Mouse (Mus musculus): ENCODE data around the gene Grb2.

DNA sequence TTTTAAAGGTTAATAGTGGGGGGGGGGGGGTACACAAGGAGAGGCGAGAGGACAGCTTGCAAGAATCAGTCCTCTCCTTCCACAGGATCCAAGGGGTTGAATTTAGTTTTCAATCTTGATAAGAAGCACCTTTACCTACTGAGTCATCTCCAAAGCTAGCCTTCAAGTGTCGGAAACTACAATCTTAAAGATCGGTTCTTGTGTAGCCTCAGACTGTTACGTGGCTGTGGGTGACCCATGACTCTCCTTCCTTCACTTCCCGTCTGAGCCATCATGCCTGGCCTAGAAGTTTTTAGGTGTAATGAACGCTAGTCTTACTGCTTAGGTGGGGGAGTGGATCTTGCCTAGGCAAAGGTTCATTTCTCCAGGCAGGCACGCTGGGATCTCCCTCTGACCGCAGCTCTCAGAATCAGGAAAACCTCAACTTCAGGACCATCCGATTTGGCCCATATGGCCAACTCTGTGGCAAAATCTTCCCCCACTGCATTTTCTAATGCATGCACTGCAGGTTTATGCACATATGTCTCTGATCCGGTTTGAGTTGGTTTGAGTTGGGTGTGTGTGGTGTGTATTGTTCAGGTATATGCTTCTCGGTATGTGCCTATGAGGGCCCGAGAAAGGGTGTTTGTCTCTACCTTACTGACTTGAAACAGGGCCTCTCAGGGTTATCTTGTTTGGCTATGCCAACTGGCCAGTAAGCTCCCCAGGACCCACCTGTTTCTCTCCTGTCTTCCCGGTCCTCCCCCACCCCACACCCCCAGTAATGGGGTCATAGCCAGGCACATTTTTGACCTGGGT is 78.5 kb downstream of the Grb2 start:
- TF ChIP-seq CTCF (conservative IDR thresholded peaks at IDR 0.05; ENCODE audit: insufficient read depth, insufficient read length, low read depth, low read length) (no peak), POLR2A (IDR thresholded peaks at IDR 0.05; ENCODE audit: low read depth, low read length) (no peak)
